Mouse (Mus musculus) midbrain, embryonic 16.5 days (tissue): ENCODE data around the gene 0610010K14Rik. TPM values are rescaled to one million over a fixed set of nuclear protein-coding genes. Genes with fewer than 3 reads are reported as not detected.

Experiments
- ATAC-seq: fragments of 200-750 bp; cut with Nextera tagmentation; 2 replicates; pipeline ENCODE4 v1.8.0; 2017; ENCODE audit warnings: moderate TSS enrichment
- H3K27ac ChIP-seq: fragments of 300-500 bp; sonication (generic); 2 replicates; pipeline ENCODE4 v1.5.1; 2014; ENCODE audit warnings: mild to moderate bottlenecking, low read length, mixed read lengths
- H3K27me3 ChIP-seq: fragments of 300-500 bp; sonication (generic); 2 replicates; pipeline ENCODE4 v1.6.1; 2014; ENCODE audit warnings: low read depth, low read length, mixed read lengths; ENCODE audit not compliant: control insufficient read depth, insufficient read depth
- H3K36me3 ChIP-seq: fragments of 300-500 bp; sonication (generic); 2 replicates; pipeline ENCODE4 v1.6.1; 2014; ENCODE audit warnings: mild to moderate bottlenecking, low read length, moderate library complexity, mixed read lengths; ENCODE audit not compliant: control insufficient read depth, insufficient read depth
- H3K4me1 ChIP-seq: fragments of 300-500 bp; sonication (generic); 2 replicates; pipeline ENCODE4 v1.6.1; 2014; ENCODE audit warnings: mild to moderate bottlenecking, low read length, mixed read lengths; ENCODE audit not compliant: control insufficient read depth, insufficient read depth
- H3K4me2 ChIP-seq: fragments of 300-500 bp; sonication (generic); 2 replicates; pipeline ENCODE4 v1.6.1; 2014; ENCODE audit warnings: mild to moderate bottlenecking, low read length, mixed read lengths
- H3K4me3 ChIP-seq: fragments of 300-500 bp; sonication (generic); 2 replicates; pipeline ENCODE4 v1.5.1; 2014; ENCODE audit warnings: low read depth, mild to moderate bottlenecking, low read length, moderate library complexity, mixed read lengths
- H3K9ac ChIP-seq: fragments of 300-500 bp; sonication (generic); 2 replicates; pipeline ENCODE4 v1.6.1; 2014; ENCODE audit warnings: low read depth, low read length, mixed read lengths
- H3K9me3 ChIP-seq: fragments of 300-500 bp; sonication (generic); replicated peaks from 2 replicates; pipeline ENCODE4 v1.6.1; 2014; ENCODE audit warnings: mild to moderate bottlenecking, low read length, mixed read lengths; ENCODE audit not compliant: control insufficient read depth, poor library complexity, severe bottlenecking
- WGBS: fragments of 180-500 bp; shearing (Covaris S2); extraction: QIAGEN DNeasy Blood & Tissue Kit; methylation state at CpG from one replicate; pipeline ENCODE4 v1.1.7; 2014; 5-methylcytosine and 5-hydroxymethylcytosine counted together
- polyA plus RNA-seq: library from polyadenylated mRNA; unstranded; fragments of >200 nt; fragmentation: Nextera tagmentation; extraction: Ambion mirVana; gene quantifications from 2 replicates; pipeline ENCODE4 v1.2.1, GENCODE M21; 2015

The 0610010K14Rik gene
- polyA plus RNA-seq, 1 experiment from 2014 or later = 165 TPM

DNA sequence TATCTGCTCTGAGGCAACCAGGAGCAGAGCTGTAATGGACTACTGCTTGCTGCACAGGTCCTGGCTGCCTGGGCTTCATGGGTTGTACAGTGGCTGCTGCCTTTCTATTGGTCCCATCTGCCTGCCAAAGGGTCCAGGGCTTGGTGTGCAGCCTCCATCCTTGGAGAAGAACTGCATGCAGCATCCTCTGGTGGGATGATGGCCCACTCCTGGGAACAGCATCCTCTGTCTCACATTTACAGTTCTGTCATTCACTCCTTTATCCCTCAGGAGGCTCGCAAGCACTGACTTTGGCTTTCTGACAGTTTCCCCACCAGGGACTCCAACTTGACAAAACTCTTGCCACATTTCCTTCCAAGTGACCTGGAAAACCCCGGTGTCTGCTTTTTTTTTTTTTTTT is 30.9 kb downstream of the 0610010K14Rik start:
- Histone ChIP-seq H3K9ac (no peak overlapping the region), H3K36me3 (no peaks in the 10 kb centered on the region), H3K4me1 (no peaks in the 10 kb centered on the region), H3K4me2 (no peak overlapping the region), H3K27ac (no peak overlapping the region), H3K27me3 (peaks cover under 1% of the 10 kb centered on the region; the same call in 1 of the 2 replicates), H3K9me3 (no peaks in the 10 kb centered on the region), H3K4me3 (no peak overlapping the region)
- no peak for ATAC-seq
- 85% methylated on average over 2 of the region's 2 CpGs for WGBS

DNA sequence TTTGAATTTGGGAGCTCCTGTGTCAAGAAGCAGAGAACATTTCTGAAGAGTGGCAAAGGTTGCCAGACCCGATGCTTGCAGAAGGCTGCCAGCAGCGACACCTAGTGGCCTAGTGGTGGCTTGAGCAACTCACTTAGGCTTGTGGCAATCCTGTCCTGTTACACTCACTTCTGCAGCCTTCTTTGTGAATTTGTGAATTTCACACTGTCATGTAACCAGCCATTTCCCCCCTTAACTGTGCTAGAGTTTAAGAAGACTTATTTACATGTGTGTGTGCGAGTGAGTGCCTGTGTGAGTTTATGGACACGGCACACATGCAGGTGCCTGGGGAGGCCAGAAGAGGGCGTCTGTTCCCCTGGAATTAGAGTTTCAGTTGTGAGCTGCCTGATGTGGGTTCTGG is 36.0 kb downstream of the 0610010K14Rik start:
- Histone ChIP-seq H3K4me3 (no peak overlapping the region), H3K9ac (no peak overlapping the region), H3K4me1 (no peaks in the 10 kb centered on the region), H3K27ac (no peak overlapping the region), H3K36me3 (no peaks in the 10 kb centered on the region), H3K4me2 (no peak overlapping the region), H3K9me3 (no peaks in the 10 kb centered on the region), H3K27me3 (no peaks in the 10 kb centered on the region)
- ATAC-seq = no peak; the same call in 1 of the 2 replicates
- WGBS = 40% methylated on average over 5 of the region's 5 CpGs

DNA sequence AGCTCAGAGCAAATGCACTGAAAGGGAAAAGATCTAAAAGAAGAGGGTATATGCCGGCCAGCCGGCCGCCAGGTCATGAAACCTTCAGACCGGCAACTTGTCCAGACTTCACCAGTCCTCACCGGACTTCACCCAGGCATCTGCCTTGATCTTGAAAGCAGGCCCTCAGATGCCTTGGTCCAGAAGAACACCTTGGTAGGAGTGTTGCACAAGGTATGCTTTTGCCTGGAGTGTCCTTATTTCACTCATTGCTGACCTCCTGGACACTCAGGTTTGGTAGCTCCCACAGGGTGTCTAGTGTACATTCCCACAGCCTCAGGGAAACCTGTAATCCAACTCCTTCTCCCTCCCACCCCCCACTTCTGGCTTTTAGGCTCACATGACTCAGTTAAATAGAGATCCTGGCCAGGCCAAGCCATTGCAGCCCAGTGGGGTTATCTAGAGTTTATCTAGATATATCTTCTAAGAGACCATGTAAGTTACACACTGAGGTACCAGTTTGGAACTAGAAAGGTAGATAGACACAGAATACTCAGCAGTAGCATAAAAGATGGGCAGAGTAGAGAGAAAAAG is 37.6 kb downstream of the 0610010K14Rik start:
- Histone ChIP-seq H3K27me3 (no peaks in the 10 kb centered on the region), H3K4me2 (no peak overlapping the region), H3K36me3 (no peaks in the 10 kb centered on the region), H3K4me1 (no peaks in the 10 kb centered on the region), H3K9ac (no peak overlapping the region), H3K9me3 (no peaks in the 10 kb centered on the region), H3K4me3 (no peak overlapping the region), H3K27ac (no peak overlapping the region)
- ATAC-seq = no peak
- WGBS = 85% methylated on average over 5 of the region's 5 CpGs

DNA sequence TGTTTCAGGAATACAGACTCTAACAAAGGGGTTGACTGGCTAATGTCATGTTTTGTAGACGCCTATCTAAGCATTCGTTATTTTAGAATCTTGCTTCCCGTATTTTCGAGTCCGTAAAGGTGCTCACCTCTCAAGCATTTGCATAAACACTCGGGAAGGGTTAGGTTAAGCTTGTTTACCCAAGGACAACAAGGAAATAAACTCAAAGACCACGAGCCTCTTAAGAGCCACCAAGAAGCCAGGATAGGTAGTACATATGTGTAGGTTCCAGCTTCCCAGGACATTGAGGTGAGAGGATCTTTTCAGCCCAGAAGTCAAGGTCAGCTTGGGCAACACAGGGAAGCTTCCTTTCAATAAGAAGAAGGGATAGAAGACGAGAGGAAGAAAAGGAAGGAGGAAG is 38.6 kb downstream of the 0610010K14Rik start:
- Histone ChIP-seq H3K27me3 (no peaks in the 10 kb centered on the region), H3K27ac (no peak overlapping the region), H3K4me2 (no peak overlapping the region), H3K4me1 (no peaks in the 10 kb centered on the region), H3K4me3 (no peak overlapping the region), H3K9ac (no peak overlapping the region), H3K9me3 (no peaks in the 10 kb centered on the region), H3K36me3 (no peaks in the 10 kb centered on the region)
- ATAC-seq = no peak
- 83% methylated on average over 8 of the region's 8 CpGs for WGBS

DNA sequence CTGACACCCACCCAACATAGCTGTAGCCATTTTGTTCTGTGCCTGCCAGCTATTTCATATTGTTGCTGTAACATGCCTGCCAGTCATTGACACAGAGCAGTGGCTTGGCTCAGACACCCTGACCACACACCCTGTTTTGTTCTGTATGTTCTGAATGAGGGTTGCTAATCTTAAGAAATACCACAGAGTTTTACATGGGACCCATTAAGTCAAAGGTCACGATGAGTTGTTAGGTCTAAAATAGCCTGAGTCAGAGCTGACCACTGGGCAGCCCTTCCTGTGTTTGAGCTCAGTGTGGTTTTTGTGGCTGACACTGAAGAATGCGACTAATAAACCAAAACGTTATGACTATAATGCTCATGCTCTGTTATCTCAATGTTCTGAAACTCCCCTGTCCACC is 39.4 kb downstream of the 0610010K14Rik start:
- H3K4me3 ChIP-seq = no peak overlapping the region

DNA sequence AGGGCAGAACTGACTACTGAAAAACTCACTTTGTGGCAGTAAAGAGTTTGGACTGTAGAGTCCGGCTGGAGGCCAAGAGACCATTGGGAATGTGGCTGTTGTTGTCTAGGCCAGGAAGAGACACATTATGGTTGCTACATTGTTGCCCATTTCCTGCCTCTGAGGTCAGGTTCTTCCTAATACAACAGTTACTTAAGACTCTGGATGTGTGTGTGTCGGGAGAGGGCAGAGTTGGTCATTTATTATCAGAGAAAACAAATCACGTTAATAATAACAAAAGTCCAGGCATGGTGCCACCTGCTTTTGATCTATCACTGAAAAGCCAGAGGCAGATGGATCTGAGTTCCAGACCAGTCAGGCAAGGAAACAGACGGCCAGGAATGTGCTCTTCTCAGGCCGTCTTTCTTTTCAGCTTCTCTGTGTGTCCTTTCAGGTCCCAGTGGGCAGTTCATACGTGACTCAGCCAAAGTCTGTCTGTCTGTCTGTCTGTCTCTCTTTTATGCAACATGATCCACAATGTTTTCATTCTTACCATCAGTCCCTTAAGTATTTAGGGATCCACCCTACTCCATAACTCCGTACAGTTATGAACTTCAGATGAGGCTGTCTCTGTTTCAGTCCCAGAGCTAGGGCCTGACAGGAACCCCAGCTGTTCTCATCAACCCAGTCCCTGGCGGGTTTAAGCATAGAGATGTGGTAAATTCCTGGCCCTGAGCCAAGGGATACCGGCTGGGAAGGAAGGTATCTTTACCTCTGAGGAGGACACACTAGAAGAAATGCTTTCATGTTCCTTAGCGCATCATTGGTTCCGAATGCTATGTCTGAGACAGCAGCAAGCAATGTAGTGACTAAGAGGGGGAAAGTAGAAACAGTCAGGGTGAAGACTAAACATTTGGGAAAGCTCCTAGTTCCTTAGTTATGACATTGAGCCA is 44.1 kb downstream of the 0610010K14Rik start:
- no peak for ATAC-seq
- Histone ChIP-seq H3K4me1 (no peaks in the 10 kb centered on the region), H3K9me3 (no peaks in the 10 kb centered on the region), H3K27ac (no peak overlapping the region), H3K4me2 (no peak overlapping the region), H3K27me3 (no peaks in the 10 kb centered on the region), H3K4me3 (no peak overlapping the region), H3K9ac (no peak overlapping the region), H3K36me3 (no peaks in the 10 kb centered on the region)
- WGBS = 60% methylated on average over 11 of the region's 11 CpGs

More for the DNA sequence above, 39.4 kb downstream of the 0610010K14Rik start:
- H3K9me3 ChIP-seq = no peaks in the 10 kb centered on the region
- H3K27ac ChIP-seq = no peak overlapping the region
- H3K27me3 ChIP-seq = no peaks in the 10 kb centered on the region
- no peaks in the 10 kb centered on the region for H3K4me1 ChIP-seq
- H3K9ac ChIP-seq = no peak overlapping the region
- H3K36me3 ChIP-seq = no peaks in the 10 kb centered on the region
- WGBS = 93% methylated on average over 3 of the region's 3 CpGs
- ATAC-seq = no peak
- no peak overlapping the region for H3K4me2 ChIP-seq

DNA sequence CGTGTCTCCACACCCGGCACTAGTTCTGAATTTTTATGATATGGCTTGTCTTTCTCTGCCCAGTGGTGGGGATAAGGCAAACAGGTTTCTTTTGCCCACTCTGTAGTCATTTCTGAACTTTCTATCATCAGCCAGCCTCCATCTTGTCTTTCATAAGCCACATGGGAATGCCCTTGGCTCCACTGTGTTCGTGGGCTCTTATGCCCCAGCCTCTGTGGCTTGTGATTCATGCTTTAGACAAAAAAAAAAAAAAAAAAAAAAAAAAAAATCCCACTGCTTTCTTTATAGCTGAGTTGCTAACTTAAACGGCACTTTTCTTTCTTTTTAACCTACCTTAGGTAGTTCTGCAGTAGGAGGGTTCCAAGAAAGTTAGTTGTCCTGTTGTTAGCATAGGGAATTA is 45.6 kb downstream of the 0610010K14Rik start:
- Histone ChIP-seq H3K4me1 (no peaks in the 10 kb centered on the region), H3K27me3 (no peaks in the 10 kb centered on the region), H3K9me3 (no peaks in the 10 kb centered on the region), H3K9ac (no peak overlapping the region), H3K4me2 (no peak overlapping the region), H3K4me3 (no peak overlapping the region), H3K27ac (no peak overlapping the region), H3K36me3 (no peaks in the 10 kb centered on the region)
- ATAC-seq = no peak
- 86% methylated on average over 4 of the region's 4 CpGs for WGBS

DNA sequence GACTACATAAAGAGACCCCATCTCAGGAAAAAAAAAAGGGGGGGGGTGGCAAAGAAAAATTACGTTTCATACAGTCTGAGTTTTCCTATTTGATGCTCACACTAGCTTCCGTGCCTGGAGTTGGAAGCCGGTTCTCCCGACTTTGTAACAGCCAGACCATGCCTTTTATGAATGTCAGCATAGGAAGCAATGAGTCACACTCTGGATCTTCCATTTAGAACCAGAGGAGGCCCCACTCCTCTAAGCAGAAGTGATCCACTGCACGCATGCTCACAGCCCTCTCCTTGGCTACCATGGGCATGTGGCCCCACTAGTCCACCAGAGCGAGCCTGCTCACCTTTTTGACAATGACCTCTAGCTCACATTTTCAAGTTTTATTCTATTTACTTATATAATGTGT is 46.5 kb downstream of the 0610010K14Rik start:
- ATAC-seq = no peak
- no peak overlapping the region for H3K4me3 ChIP-seq
- H3K36me3 ChIP-seq = no peaks in the 10 kb centered on the region
- no peak overlapping the region for H3K4me2 ChIP-seq
- H3K4me1 ChIP-seq = no peaks in the 10 kb centered on the region
- H3K27ac ChIP-seq = no peak overlapping the region
- WGBS = 94% methylated on average over 6 of the region's 6 CpGs
- H3K27me3 ChIP-seq = no peaks in the 10 kb centered on the region
- no peaks in the 10 kb centered on the region for H3K9me3 ChIP-seq
- no peak overlapping the region for H3K9ac ChIP-seq
